Mouse (Mus musculus): ENCODE data around the gene Lrrc15.

Gene Lrrc15

DNA sequence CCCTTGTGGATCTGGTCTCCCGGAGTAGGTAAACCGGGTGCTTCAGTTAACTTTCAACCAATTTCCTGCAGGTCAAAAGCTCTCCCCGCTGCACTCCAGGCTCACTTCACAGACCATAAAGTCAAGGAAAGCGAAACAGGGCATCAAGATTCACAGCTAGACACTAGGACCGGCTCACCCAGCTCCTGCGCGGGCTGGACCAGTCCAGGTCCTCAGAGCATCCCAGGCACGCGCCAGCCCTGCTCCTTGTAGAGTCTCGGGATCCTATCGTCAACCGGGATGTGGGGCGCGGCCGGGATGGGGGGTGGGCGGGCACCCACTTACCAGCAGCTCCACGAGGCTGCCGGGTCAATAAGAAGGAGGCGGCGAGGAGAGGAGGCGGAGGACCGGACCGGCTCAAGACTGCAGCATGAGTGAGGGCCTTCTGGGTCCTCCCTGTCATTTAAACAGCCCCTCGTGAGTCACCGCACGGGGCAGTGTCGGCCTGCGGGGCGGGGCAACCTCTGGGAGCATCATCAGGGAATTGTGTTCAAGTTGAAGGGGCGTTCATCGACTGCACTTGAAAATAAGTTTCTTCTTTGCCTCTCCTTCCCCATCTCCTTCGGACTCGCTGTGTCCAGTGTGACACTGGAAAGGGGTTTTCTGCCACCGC is at the start of gene Lrrc15:
Gene Lrrc15, minus strand, starts transcription at position 413 of the 652 bp plus-strand sequence.
- DNase-seq (ENCODE audit: low read depth, low spot score): peak; percentile 60

DNA sequence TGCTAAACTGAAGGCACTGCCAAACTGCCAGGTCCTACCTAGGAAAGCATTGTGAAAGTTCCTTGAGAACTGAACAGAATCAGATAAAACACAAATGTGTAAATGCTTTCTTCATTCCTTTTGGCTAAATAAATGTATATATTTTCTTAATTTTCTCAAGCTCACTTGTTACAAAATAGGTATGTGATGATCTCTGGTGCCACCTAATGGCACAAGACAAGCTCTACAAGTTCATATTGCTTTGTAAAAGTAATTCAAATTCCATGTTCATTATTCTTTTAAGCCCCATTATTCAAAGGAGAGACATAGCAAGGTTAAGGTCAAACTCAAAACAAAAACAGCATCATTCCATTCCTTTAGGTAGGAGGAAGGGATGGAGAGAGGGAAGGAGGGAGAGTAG is 31.2 kb upstream of the Lrrc15 start:
- peak; percentile 36 for DNase-seq (ENCODE audit: low read depth, low spot score)

- DNase-seq (ENCODE audit: low read depth, low spot score): no peak
Measured at GRCm38 (mm10) chr16:30310647-30311046, 27.6 kb upstream of the Lrrc15 start, which contains the start of gene Gp5. Gene Gp5, minus strand, starts transcription at chr16:30310779.

DNA sequence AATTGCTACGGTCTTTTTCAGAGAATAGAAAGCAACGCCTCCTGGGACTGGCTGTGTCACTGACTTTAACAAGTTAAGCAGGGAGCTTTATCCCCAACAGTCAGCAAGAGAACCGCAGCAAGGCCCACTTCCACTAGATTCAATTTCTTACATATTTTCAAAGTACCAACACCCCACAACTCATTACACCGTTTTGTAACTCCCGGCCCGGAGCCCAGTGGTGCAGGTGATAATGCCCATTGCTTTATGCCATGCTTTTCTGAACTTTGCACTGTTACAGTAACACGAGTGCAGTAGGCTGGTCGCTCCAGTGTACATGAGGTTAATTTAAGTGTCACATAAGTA is 27.1 kb upstream of the Lrrc15 start:
- no peak for DNase-seq (ENCODE audit: low read depth, low spot score)

DNA sequence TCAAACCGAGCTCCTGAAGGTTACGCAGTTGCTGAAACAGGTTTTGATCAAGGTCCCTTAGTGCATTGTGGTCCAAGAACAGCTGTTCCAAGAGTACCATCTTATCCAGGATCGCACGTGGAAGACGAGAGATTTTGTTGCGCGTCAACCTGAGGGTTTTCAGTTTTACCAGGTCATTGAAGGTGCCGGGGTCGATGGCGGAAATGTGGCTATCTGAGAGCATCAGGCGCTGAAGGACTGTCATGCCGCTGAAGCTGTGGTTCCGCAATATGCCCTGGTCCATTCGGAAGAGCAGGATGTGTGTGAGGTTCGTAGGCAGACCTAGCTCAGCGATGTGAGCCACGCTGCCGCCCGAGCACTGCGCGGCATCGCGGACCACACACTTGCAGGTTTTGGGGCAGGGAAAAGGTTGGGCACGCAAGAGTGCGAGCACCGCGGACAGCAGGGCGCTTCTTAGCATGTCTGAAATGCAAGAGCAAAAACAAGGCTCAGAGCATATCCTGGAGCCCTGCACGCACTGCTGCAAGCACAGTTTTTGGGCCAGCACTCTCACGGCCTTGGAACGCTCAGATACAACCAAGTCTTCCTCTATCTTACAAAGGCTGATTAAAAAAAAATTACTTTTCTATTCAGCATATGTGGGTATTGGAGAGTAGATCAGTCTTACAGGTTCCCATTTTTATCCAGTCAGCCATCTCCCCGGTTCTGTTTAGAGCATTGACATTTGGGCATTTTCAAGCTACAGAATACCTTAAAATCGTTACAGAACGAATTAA is 26.5 kb upstream of the Lrrc15 start:
- peak; percentile 42 for DNase-seq (ENCODE audit: low read depth, low spot score)

DNA sequence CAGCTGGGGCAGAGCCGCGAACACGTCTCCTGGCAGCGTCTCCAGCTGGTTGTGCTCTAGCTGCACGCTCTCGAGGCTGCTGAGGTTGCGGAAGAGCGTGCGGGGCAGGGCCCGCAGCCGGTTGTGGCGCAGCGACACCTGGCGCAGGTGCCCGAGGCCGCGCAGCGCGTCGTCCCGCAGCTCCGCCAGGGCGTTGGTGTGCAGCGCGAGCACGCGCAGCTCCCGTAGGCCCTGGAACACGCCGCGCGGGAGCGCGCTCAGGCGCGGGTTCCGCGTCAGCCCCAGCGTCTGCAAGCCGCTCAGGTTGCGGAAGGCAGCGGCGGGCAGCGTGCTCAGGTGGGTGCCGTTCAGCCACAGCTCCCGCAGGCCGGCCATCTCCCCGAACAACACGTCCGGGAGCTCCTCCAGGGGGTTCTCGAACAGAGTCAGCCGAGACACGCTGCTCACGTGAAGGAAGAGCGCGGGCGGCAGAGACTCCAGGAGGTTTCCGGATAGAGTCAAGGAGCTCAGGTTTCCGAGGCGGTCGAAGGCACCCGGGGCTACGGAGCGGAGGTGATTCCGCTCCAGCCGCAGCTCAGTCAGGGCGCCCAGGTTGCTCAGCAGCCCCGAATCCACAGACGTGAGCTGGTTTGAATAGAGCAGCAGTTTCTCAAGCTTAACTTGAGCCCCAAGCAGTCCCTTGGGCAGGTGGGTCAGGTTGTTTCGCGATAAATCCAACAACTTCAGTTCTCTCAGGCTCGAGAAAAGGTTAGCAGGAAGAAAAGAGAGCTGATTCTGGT is 25.7 kb upstream of the Lrrc15 start:
- DNase-seq (ENCODE audit: low read depth, low spot score): peak; percentile 51

GRCm38 (mm10) chr16:30307961-30308615 is 25.0 kb upstream of the Lrrc15 start:
- no peak for DNase-seq (ENCODE audit: low read depth, low spot score)

- no peak for DNase-seq (ENCODE audit: low read depth, low spot score)
Measured at GRCm38 (mm10) chr16:30307306-30307705, 24.2 kb upstream of the Lrrc15 start.

GRCm38 (mm10) chr16:30306102-30306501 is 23.0 kb upstream of the Lrrc15 start:
- no peak for DNase-seq (ENCODE audit: low read depth, low spot score)

DNA sequence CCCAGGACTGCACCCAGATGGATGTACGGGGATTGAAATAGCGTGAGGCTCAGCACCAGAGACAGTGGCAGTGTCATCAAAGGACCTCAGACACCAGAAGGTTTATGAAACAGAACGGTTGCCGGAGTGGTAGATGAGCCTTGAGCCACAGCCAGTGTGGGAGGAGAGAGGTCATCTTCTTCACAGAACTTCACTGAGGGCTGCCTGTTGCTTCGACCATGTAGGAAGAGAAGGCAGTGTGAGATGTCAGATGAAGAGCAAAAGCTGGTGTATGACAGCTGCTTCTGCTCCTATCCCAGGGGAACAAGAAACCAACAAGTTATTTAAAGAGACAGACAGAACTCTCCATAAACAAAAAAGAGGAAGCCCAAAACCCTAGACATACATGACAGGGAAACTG is 21.2 kb upstream of the Lrrc15 start:
- DNase-seq (ENCODE audit: low read depth, low spot score): no peak

- no peak for DNase-seq (ENCODE audit: low read depth, low spot score)
Measured at GRCm38 (mm10) chr16:30303411-30303810, 20.4 kb upstream of the Lrrc15 start.

DNA sequence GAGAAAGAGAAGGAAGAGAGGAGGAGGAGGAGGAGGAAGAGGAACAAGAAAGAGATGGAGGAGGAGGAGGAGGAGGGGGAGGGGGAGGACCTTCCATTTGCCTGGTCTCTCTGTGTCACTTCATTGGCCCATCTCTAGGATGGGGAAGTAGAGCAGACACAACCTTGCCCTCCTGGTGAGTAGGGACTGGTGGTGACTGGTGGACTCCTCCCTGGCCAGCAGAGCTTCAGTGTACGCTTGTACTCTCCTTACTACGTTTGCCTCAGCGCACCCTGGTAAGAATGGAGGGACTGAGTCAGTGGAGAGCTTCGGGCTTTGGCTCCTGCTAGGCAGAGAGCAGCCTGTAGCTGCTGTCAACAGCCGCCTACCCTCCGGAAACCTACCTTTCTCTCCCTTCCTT is 19.6 kb upstream of the Lrrc15 start:
- no peak for DNase-seq (ENCODE audit: low read depth, low spot score)

- DNase-seq (ENCODE audit: low read depth, low spot score): no peak
Measured at GRCm38 (mm10) chr16:30299711-30300277, 16.7 kb upstream of the Lrrc15 start.

DNA sequence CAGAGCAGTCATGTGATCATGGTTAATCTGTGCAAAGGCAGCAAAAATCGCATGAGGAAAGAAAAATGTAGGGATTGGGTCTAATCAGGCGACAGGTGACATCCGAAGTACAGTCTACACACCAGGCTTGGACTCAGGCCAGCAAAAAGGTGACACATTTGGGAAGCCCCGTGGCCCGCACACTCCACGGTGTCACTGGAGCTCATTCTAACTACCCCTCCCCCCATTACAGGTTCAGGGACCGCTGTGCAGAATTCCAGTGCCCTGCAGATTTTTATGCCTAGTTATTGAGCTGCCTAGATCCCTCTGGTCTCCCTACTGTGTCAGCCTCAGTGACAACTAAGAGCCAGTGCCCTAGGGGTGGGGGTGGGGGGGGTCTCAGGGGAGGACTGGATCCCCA is 14.4 kb upstream of the Lrrc15 start:
- DNase-seq (ENCODE audit: low read depth, low spot score): no peak

DNA sequence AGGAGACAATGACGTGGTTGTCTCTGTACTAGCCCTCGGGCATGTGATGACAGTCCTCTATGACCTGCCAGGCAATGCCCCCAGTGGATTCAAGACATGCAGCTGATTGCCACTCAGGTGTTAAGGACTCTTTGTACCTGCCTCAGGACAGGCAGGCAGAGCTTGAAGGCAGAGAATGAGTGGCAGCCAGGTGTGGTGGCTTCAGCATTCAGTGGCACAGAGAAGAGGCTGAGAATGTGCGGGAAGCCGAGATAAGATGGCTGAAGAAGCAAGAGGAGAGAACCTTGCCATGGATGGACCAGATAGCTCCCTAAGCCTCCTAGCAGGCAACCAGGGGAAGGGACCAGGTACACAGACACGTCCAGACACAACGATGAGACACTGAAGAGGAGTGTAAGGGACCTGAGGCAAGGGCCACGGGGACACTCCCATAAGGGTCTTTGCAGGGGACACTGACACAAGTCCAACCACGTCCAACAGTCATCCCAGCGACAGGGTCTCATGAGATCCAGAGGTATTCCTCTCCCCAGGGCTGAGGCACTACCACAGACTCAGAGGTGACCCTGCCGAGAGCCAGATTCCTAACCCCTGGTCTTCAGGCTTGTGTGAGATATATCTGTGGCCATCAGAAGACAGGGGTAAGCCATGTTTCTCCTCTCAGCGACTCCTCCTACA is 13.7 kb upstream of the Lrrc15 start:
- DNase-seq (ENCODE audit: low read depth, low spot score): no peak

- DNase-seq (ENCODE audit: low read depth, low spot score): no peak
Measured at GRCm38 (mm10) chr16:30295106-30295505, 12.1 kb upstream of the Lrrc15 start.

DNA sequence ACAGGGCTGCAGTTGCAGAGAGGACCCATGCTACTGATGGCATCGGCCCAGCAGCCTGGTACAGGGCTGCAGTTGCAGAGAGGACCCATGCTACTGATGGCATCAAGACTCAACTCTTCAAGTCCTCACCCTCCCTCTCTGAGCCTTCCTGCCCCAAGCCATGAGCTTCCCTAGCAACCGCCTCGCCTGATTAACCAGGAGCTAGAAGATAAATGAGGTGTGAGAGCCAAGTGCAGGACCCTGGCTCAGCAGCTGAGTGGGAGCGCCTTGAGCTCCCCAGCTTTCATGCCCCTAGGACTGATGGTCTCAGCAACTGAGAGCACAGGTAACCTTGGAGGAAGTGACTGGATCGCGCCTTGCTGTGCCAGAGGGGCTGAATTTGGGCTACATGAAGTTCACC is 7.4 kb upstream of the Lrrc15 start:
- no peak for DNase-seq (ENCODE audit: low read depth, low spot score)

GRCm38 (mm10) chr16:30285701-30286100 is 2.6 kb upstream of the Lrrc15 start:
- DNase-seq (ENCODE audit: low read depth, low spot score): peak; percentile 80

DNA sequence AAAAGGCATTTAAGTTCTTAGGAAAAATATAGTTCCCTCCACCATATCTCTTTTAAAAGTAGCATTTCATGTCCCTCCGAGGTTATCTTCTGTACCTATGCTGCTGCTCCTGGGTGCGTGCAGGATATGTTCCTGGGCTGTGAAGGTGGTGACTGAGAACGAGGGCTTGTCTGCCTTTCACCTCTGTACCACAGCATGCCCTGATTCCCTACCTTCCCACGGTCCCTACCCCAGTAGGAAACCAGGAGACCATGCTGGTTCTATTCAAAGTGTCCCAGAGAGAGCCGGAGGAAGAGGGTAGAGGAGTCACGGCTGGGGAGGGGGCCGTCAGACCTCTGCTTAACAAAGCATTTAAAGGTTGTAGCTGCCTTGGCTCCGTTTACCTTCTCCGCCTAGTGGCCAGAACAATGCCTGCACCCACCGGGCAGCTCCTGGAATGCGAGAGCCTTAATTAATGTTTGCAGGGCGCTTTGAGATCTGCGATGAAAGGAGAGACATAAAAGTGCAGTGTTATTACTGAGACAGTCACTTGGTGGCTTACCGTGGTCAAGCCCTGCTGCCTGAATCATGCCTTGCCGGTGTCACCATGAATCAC is 784 bp upstream of the Lrrc15 start:
- peak; percentile 78 for DNase-seq (ENCODE audit: low read depth, low spot score)

DNA sequence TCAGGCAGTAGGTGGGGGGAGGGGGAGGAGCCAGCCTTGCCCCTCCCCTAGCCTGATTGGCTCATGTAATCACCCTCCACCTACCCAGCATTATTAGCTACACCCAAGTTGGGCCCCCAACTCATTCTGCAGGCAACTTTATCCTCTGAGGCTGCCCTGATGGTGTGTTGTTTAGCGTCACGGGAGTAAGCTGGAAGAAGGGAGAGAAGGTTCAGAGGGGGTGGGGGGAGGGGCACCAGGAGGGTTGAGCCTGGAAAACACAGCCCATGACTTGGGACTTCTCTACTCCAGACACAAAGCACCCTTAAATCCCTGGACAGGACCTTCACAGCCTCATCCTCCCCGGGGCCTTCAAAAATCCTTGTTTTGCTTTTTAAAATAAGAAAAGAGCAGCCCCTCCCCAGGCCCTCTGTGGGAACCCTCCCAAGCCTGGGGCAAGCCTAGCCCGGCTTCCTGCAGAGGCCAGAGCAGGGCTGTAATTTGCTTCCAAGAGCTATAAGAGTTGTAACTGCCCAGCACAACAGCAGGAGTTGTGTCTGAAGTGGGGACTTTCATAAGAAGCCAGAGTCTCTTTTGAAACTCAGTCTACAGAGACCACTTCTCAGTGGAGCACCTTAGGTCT is 2.3 kb downstream of the Lrrc15 start:
- DNase-seq (ENCODE audit: low read depth, low spot score): peak; percentile 89

Data from ES-CJ7 (cell line).